Mouse (Mus musculus): ENCODE results near the gene Mindy4.

The Mindy4 gene

GRCm38 (mm10) chr6:55207786-55208185 lies 4.6 kb downstream of the Mindy4 start:
- no peak for DNase-seq (ENCODE audit: low read depth, low spot score)

- no peak for DNase-seq (ENCODE audit: low read depth, low spot score)
These were observed 7.5 kb downstream of the Mindy4 start for GRCm38 (mm10) chr6:55210423-55211365.

- no peak for DNase-seq (ENCODE audit: low read depth, low spot score)
These were observed 11.4 kb downstream of the Mindy4 start for GRCm38 (mm10) chr6:55214541-55214940.

- DNase-seq (ENCODE audit: low read depth, low spot score): no peak
These were observed 15.0 kb downstream of the Mindy4 start for GRCm38 (mm10) chr6:55218232-55218631.

GRCm38 (mm10) chr6:55223986-55224385 lies 20.8 kb downstream of the Mindy4 start:
- no peak for DNase-seq (ENCODE audit: low read depth, low spot score)

- no peak for DNase-seq (ENCODE audit: low read depth, low spot score)
These were observed 26.9 kb downstream of the Mindy4 start for GRCm38 (mm10) chr6:55230048-55230447.

- DNase-seq (ENCODE audit: low read depth, low spot score): no peak
These were observed 28.9 kb downstream of the Mindy4 start for GRCm38 (mm10) chr6:55232101-55232500.

- DNase-seq (ENCODE audit: low read depth, low spot score): peak; percentile 66
These were observed 29.5 kb downstream of the Mindy4 start for GRCm38 (mm10) chr6:55232524-55233264.

- DNase-seq (ENCODE audit: low read depth, low spot score): no peak
These were observed 30.1 kb downstream of the Mindy4 start for GRCm38 (mm10) chr6:55233326-55233725.

- DNase-seq (ENCODE audit: low read depth, low spot score): no peak
These were observed 31.5 kb downstream of the Mindy4 start for GRCm38 (mm10) chr6:55234636-55235035.

- DNase-seq (ENCODE audit: low read depth, low spot score): no peak
These were observed 32.5 kb downstream of the Mindy4 start for GRCm38 (mm10) chr6:55235733-55236132.

GRCm38 (mm10) chr6:55239931-55240330 lies 36.7 kb downstream of the Mindy4 start:
- DNase-seq (ENCODE audit: low read depth, low spot score): no peak

GRCm38 (mm10) chr6:55240591-55241260 lies 37.5 kb downstream of the Mindy4 start:
- DNase-seq (ENCODE audit: low read depth, low spot score): no peak

- DNase-seq (ENCODE audit: low read depth, low spot score): no peak
These were observed 38.3 kb downstream of the Mindy4 start for GRCm38 (mm10) chr6:55241479-55241878.

GRCm38 (mm10) chr6:55245680-55246079 lies 42.5 kb downstream of the Mindy4 start:
- DNase-seq (ENCODE audit: low read depth, low spot score): no peak

GRCm38 (mm10) chr6:55246441-55246840 lies 43.3 kb downstream of the Mindy4 start:
- DNase-seq (ENCODE audit: low read depth, low spot score): no peak

- DNase-seq (ENCODE audit: low read depth, low spot score): no peak
These were observed 43.8 kb downstream of the Mindy4 start for GRCm38 (mm10) chr6:55246911-55247438.

GRCm38 (mm10) chr6:55249263-55249662 lies 46.1 kb downstream of the Mindy4 start:
- no peak for DNase-seq (ENCODE audit: low read depth, low spot score)

- no peak for DNase-seq (ENCODE audit: low read depth, low spot score)
These were observed 47.6 kb downstream of the Mindy4 start for GRCm38 (mm10) chr6:55250809-55251208.

- no peak for DNase-seq (ENCODE audit: low read depth, low spot score)
These were observed 48.4 kb downstream of the Mindy4 start for GRCm38 (mm10) chr6:55251596-55251995.

GRCm38 (mm10) chr6:55252731-55253247 lies 49.6 kb downstream of the Mindy4 start:
- no peak for DNase-seq (ENCODE audit: low read depth, low spot score)

Measured in retina, postnatal 7 days (tissue).